Mouse (Mus musculus): ENCODE data around the gene 1700016C15Rik.
A peak's percentile ranks its signal among the peaks of the same experiment; 100 is the strongest.

1700016C15Rik gene

GRCm38 (mm10) chr1:177717057-177717835 is 12.4 kb upstream of the 1700016C15Rik start:
- DNase-seq (ENCODE audit: low spot score in 2 of 2): no peak

GRCm38 (mm10) chr1:177718340-177719028 is 11.1 kb upstream of the 1700016C15Rik start:
- DNase-seq (ENCODE audit: low spot score in 2 of 2): no peak

GRCm38 (mm10) chr1:177719029-177719427 is 10.6 kb upstream of the 1700016C15Rik start:
- DNase-seq (ENCODE audit: low spot score in 2 of 2): no peak

- no peak for DNase-seq (ENCODE audit: low spot score in 2 of 2)
Observed at GRCm38 (mm10) chr1:177723786-177724185, 5.8 kb upstream of the 1700016C15Rik start.

- DNase-seq (ENCODE audit: low spot score in 2 of 2): no peak
Observed at GRCm38 (mm10) chr1:177726870-177727269, 2.7 kb upstream of the 1700016C15Rik start.

GRCm38 (mm10) chr1:177727883-177728525 is 1.6 kb upstream of the 1700016C15Rik start:
- DNase-seq (ENCODE audit: low spot score in 2 of 2): no peak

GRCm38 (mm10) chr1:177731973-177732372 is 2.4 kb downstream of the 1700016C15Rik start:
- no peak for DNase-seq (ENCODE audit: low spot score in 2 of 2)

GRCm38 (mm10) chr1:177737505-177738105 is 8.0 kb downstream of the 1700016C15Rik start:
- no peak for DNase-seq (ENCODE audit: low spot score in 2 of 2)

GRCm38 (mm10) chr1:177740707-177741106 is 11.1 kb downstream of the 1700016C15Rik start:
- no peak for DNase-seq (ENCODE audit: low spot score in 2 of 2)

GRCm38 (mm10) chr1:177742119-177742518 is 12.5 kb downstream of the 1700016C15Rik start:
- no peak for DNase-seq (ENCODE audit: low spot score in 2 of 2)

GRCm38 (mm10) chr1:177744521-177745325 is 15.1 kb downstream of the 1700016C15Rik start:
- DNase-seq (ENCODE audit: low spot score in 2 of 2): no peak

- DNase-seq (ENCODE audit: low spot score in 2 of 2): no peak
Observed at GRCm38 (mm10) chr1:177747869-177748540, 18.4 kb downstream of the 1700016C15Rik start.

- no peak for DNase-seq (ENCODE audit: low spot score in 2 of 2)
Observed at GRCm38 (mm10) chr1:177753496-177753895, 23.9 kb downstream of the 1700016C15Rik start.

- no peak for DNase-seq (ENCODE audit: low spot score in 2 of 2)
Observed at GRCm38 (mm10) chr1:177757249-177757648, 27.6 kb downstream of the 1700016C15Rik start.

GRCm38 (mm10) chr1:177768931-177769330 is 39.3 kb downstream of the 1700016C15Rik start:
- no peak for DNase-seq (ENCODE audit: low spot score in 2 of 2)

GRCm38 (mm10) chr1:177777397-177777796 is 47.8 kb downstream of the 1700016C15Rik start:
- DNase-seq (ENCODE audit: low spot score in 2 of 2): no peak

- no peak for DNase-seq (ENCODE audit: low spot score in 2 of 2)
Observed at GRCm38 (mm10) chr1:177792835-177793234, 63.2 kb downstream of the 1700016C15Rik start.

- DNase-seq (ENCODE audit: low spot score in 2 of 2): peak in 1 of 2 experiments; percentile 13
Observed at GRCm38 (mm10) chr1:177794866-177795265, 65.3 kb downstream of the 1700016C15Rik start.

- DNase-seq (ENCODE audit: low spot score in 2 of 2): peak in 1 of 2 experiments; percentile 55
Observed at GRCm38 (mm10) chr1:177795421-177796192, 66.0 kb downstream of the 1700016C15Rik start.
